Mouse (Mus musculus): ENCODE measurements at regions not wholly inside any gene's neighbourhood (a gene's known extent, or its start where the extent isn't known, plus 50 kb on each side); places are given as distances from the start of the nearest gene placed in this dataset.

DNA sequence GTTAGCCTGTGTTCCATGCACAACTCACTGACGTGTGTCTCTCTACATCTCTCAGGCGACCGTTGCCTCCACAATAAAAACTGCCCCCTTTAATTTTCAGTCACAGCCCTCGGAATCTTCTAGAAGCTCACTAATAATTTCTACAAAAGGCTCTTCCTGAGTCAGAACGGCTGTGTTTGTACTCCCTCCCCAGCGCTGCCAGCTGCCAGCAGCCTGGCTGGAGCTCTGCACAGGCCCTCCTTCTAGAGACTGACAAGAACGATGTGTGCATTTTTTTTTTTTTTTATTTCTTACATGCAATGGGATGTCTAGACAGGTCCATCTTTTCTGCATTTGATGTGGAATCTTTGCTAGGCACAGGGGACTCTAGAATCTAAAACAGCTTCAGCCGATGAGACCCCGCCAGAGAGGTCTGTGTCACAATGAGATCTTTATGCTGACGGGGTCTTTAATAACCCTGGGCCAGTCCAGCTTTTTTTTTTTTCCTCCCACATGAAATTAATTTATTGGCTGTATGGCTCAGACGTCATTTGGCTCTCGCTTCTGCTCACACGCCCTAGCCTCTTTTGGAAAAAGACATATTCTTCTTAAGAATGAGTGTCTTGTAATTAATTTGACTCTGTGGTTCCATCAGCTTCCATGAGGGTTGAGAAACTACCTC lies 185.8 kb upstream of the Zfp507 start:
- no peak for DNase-seq (ENCODE audit: low read depth, low spot score)

DNA sequence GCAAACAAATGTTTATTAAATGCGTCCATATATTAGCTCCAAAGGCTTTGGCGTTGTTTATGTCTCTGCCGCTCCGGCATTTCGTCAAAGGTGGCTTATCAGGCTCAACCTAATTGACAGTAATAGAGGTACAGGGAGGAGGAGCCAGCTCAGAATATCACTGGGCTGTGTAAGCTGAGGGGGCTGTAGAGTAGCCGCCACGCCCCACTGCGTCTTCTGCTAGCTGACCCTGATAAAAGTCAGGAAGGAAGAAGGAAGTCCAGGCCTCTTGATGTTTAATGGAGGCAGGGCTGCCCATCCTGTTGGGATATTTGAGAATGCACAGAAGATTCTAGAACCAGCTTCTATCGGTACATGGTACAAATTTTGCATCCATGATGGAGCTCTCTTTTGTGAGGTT lies 175.2 kb upstream of the Zfp507 start:
- DNase-seq (ENCODE audit: low read depth, low spot score), result no peak

GRCm38 (mm10) chr7:35958731-35959130 lies 155.9 kb upstream of the Zfp507 start:
- DNase-seq (ENCODE audit: low read depth, low spot score), result no peak

- no peak for DNase-seq (ENCODE audit: low read depth, low spot score)
Observed at GRCm38 (mm10) chr7:35958052-35958451, 155.2 kb upstream of the Zfp507 start.

DNA sequence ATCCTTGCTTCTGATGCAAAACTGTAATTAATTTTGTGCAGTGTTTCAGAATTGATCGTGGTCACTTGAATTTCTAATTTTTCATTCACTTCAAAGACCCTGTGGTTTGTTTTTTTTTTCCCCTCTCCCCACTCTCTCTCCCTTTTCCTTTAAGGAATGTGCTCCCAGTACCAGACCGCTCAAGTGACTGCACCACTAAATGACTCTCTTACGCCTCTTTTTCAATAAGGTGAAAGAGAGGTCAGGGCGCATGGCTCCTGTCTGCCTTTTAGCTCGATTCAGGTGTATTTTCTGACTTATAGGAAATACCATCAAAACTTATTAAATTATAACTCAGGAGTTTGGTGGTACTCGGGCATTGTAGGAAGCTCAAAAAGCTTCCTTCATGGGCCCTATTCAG lies 146.0 kb upstream of the Zfp507 start:
- no peak for DNase-seq (ENCODE audit: low read depth, low spot score)

DNA sequence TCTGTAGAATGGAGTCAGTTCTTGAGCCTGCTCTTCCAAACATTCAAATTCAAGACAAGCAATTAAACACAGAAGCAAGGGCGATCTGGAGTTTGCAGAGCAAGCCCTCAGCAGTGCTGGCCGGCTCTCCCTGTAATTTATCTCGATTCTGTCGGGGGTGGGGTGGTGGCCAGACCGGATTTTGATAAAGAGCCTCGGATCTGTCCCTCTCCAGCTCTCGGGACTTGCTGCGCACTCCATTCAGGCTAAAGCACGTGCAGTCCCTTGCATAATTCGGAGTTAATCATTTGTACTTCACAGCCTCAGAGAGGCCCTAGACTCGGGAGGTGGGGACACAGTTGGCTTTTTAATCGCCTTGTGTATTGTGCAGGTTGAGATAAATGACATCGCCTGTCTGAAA lies 145.6 kb upstream of the Zfp507 start:
- DNase-seq (ENCODE audit: low read depth, low spot score), result no peak

- no peak for DNase-seq (ENCODE audit: low read depth, low spot score)
Observed at GRCm38 (mm10) chr7:35941086-35941485, 138.3 kb upstream of the Zfp507 start.

DNA sequence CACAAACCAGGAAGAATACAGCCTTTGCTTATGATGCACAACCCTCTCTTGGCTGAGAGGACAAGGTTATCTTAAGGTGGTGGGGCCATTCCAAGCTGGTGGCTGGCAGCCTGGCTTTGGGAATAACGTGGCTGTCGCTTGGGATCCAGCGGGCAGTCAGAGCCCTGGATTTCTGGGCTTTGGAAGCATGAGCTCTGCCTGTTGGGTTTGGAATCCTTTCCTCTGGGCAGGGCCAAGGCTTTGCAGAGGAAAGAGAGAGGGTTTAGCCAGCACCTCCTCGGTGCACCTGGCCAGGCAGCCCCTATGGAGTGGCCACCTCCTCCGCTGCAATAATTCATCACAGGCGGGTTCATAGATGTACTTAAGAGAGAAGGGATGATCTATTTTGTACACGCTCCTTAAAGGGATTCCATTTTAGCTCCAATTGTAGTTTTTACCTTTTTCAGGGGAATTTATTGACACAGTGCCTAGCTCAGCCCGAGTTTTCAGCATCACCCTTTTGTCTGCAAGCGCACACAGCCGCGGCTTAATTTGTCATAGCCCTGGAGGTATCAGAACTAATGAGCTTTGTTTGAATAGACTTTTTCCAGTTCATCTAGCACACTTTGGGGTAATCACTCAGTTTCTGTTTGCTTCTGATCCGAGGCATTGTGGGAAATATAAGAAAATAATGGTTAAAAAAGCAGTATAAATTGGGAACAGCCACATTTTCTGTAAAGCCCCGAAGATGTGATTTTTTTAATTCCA lies 135.5 kb upstream of the Zfp507 start:
- DNase-seq (ENCODE audit: low read depth, low spot score), result no peak

DNA sequence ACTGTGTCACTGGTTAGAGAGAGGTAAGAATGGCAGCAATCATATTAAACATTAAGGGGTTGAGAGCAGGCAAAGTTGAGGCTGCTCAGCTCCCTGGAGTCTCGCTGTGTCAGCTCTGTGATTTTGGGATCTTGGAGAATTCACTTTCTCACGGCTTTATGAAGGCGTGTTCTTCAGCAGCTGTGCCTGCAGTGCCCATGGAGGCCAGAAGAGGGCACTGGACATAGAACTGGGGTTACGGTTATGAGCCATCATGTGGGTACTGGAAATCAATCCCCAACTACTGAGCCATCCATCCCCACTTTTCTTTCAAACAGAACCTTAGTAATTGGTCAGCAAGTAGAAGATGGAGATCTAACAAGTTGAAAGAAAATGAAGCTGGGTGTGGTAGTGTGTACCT lies 123.9 kb upstream of the Zfp507 start:
- no peak for DNase-seq (ENCODE audit: low read depth, low spot score)

- DNase-seq (ENCODE audit: low read depth, low spot score), result no peak
Observed at GRCm38 (mm10) chr7:35922582-35922981, 119.8 kb upstream of the Zfp507 start.

DNA sequence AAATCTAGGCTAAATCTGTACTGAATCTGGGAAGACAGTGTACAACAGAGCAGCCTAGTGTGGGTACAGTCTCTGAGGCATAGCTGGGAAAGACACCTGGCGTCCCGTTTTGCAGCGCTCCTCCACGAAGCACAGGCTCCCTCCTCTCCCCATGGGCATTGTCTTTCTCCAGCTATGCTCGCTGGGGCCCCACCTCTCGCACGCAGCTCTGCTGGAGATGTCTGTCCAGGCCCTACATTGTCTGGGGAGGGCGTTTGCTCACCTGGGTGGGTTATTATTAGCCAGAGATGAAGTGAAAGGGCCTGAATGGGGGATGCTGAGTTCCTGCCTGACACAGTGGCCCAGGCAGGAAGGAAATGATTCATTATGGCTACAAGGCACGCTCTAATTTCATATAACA lies 118.1 kb upstream of the Zfp507 start:
- DNase-seq (ENCODE audit: low read depth, low spot score), result no peak

GRCm38 (mm10) chr7:35920194-35920609 lies 117.4 kb upstream of the Zfp507 start:
- no peak for DNase-seq (ENCODE audit: low read depth, low spot score)

DNA sequence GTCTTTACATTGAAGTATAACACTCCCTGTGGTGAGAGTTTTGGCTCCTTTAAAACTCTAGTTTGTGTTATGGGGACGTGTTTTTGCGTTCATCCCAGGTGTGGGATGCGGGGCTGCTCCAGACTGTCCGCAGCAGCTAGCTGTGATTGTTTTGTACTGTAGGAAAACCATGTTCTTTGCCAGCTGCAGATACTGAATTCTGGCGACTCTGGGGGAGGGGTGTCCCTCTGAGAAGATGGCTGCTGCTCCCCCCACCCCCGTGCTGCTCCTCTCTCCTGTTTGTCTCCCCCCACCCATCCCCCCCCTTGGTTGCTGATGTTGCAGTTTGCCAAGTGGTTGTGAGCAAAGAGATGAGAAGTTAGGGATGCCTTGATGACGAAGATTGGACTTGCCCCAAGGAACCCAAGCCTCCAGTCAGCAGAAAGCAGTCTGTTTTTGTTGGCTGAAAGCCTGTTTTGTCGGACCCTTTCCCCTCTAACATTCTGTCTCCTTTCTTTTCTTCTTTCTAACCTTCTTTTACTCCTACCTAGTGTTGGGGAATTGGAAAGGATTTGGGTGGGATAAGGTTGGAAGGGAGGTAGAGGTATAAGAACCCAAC lies 107.4 kb upstream of the Zfp507 start:
- no peak for DNase-seq (ENCODE audit: low read depth, low spot score)

DNA sequence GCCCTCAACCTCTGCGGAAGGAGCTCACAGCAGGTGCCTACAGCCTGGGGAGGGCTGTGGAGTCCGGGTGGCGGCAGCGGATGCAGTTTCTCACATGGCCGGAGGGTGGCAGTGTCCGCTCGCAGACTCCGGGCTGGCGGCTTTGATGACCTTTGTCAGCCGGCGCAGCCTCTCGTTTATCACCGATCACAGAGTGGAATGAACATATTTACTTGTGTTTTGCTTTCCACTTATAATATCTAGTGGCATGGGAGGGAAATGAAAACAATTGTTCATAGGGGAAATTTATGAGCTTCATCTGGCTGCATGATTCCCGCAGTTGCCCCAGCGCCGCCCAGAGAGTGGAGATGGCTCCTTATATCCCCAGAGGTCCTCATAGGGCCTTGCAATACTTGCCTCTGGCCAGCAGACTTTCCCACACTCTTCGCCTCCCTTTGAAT lies 99.2 kb upstream of the Zfp507 start:
- peak; percentile 22 for DNase-seq (ENCODE audit: low read depth, low spot score)

- DNase-seq (ENCODE audit: low read depth, low spot score), result no peak
Observed at GRCm38 (mm10) chr7:35898701-35899445, 96.1 kb upstream of the Zfp507 start.

DNA sequence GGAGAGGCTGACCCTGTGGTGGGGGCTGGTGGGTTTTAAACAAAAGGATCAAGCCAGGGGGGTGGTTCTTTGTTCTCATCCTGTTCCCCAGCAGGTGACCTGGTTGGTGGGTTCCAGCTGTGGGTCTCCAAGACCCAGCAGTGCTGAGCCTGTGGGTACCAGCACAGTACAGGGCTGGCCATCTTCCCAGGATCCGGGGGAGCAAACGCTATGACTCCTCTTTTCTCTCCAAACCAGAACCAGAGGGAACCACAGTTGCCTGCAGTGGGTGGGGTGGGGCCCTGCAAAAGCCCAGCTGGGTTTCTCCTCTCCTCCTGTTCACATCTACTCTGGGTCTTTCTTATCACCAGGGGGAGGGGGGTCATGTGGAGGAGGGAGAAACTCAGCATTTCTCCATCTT lies 90.5 kb upstream of the Zfp507 start:
- no peak for DNase-seq (ENCODE audit: low read depth, low spot score)

- no peak for DNase-seq (ENCODE audit: low read depth, low spot score)
Observed at GRCm38 (mm10) chr7:35886051-35886450, 83.2 kb upstream of the Zfp507 start.

DNA sequence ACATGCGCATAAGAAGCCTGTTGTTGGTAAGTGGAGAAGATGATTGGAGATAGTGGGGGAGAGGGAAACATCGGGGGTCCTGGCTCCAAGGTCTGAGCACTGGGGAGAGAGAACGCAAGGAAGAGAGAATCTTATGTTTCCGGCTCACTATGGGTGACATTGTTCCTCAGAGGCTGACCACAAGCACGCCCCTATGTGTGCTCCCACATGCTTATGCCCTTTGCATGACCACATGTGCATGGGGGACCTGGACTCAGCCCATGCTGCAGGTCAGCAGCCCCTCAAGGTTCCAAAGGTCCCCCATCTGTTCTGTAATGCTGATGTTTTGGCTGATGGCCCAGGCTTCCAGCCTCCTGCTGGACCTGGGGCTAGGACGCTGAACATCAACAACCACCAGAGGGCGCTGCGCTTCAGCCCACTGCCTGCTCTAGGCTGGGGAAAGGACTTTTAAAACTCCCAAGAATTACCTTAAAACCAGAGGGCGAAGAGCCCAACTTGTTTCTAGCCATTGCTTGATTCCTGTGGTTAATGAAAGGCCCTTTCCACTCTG lies 77.0 kb upstream of the Zfp507 start:
- DNase-seq (ENCODE audit: low read depth, low spot score), result peak; percentile 22

DNA sequence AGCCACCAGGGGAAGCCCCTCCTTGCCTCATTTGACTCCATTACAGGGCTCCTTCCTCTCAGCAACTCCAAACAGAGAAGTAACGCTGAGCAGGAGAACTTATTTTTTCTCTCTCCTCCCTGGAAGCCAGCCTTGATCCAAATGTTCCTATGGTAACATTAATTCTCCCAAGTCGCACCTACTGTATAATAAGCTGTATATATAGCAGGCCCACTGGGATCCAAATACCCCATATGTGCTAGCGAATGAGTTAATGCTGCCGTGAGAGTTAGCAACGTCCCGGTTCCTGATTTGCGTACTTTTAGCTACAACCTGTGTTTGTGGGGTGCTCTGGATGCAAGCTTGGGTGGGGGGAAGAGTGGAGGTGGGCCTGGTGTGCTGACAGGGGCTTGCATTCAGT lies 75.4 kb upstream of the Zfp507 start:
- DNase-seq (ENCODE audit: low read depth, low spot score), result no peak

DNA sequence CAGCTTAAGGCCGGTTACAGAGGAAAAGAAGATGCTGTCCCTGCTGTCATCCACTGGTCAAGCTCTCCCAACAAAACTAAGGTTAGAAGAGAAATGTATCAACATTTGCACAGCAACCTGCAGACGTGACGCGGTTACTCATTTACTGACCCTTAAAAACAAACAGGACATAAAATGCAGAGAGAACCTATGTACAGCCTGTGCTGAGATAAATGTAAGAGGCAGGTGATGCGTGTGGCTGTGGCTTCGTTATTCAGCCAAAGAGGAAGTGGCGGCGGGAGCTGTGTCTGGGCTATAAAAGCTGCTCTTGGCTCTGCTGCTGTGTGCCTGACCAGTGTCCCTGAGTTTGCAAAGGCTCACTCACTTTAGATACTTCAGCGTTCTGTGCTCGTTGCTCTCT lies 58.2 kb upstream of the Zfp507 start:
- DNase-seq (ENCODE audit: low read depth, low spot score), result no peak

DNA sequence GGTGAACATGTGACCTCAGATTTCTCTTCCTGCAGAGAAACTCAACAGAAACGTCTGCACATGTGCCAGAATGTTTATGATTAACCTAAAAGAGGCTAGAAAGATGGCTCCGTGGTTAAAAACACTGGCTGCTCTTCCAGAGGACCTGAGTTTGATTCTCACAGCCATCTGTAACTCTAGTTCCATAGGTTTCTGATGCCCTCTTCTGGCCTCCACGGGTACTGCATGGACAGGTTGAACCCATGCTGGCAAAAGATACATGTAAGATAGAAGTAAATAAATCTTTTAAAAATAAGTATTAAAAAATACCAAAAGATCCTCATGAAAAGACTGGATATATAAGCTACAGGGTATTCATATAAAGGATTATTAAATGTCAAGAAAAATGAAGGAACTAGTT lies 56.8 kb upstream of the Zfp507 start:
- no peak for DNase-seq (ENCODE audit: low read depth, low spot score)

- DNase-seq (ENCODE audit: low read depth, low spot score), result no peak
Observed at GRCm38 (mm10) chr7:35857693-35858092, 54.9 kb upstream of the Zfp507 start.
